Mouse (Mus musculus) midbrain, embryonic 16.5 days (tissue): ENCODE results near the gene Zfp787. TPM values are rescaled to one million over a fixed set of nuclear protein-coding genes. Genes with fewer than 3 reads are reported as not detected.
A peak's percentile ranks its signal among the peaks of the same experiment; 100 is the strongest.
"Not testable (repeated sequence)": the region's sequence is repeated elsewhere in the genome, so short reads cannot be mapped to it uniquely, and the experiment has no call there.

Experiments used
- ATAC-seq: fragments of 200-750 bp; cut with Nextera tagmentation; 2 replicates; pipeline ENCODE4 v1.8.0; 2017; ENCODE audit warnings: moderate TSS enrichment
- H3K27ac ChIP-seq: fragments of 300-500 bp; sonication (generic); 2 replicates; pipeline ENCODE4 v1.5.1; 2014; ENCODE audit warnings: mild to moderate bottlenecking, low read length, mixed read lengths
- H3K27me3 ChIP-seq: fragments of 300-500 bp; sonication (generic); 2 replicates; pipeline ENCODE4 v1.6.1; 2014; ENCODE audit warnings: low read depth, low read length, mixed read lengths; ENCODE audit not compliant: control insufficient read depth, insufficient read depth
- H3K36me3 ChIP-seq: fragments of 300-500 bp; sonication (generic); 2 replicates; pipeline ENCODE4 v1.6.1; 2014; ENCODE audit warnings: mild to moderate bottlenecking, low read length, moderate library complexity, mixed read lengths; ENCODE audit not compliant: control insufficient read depth, insufficient read depth
- H3K4me1 ChIP-seq: fragments of 300-500 bp; sonication (generic); 2 replicates; pipeline ENCODE4 v1.6.1; 2014; ENCODE audit warnings: mild to moderate bottlenecking, low read length, mixed read lengths; ENCODE audit not compliant: control insufficient read depth, insufficient read depth
- H3K4me2 ChIP-seq: fragments of 300-500 bp; sonication (generic); 2 replicates; pipeline ENCODE4 v1.6.1; 2014; ENCODE audit warnings: mild to moderate bottlenecking, low read length, mixed read lengths
- H3K4me3 ChIP-seq: fragments of 300-500 bp; sonication (generic); 2 replicates; pipeline ENCODE4 v1.5.1; 2014; ENCODE audit warnings: low read depth, mild to moderate bottlenecking, low read length, moderate library complexity, mixed read lengths
- H3K9ac ChIP-seq: fragments of 300-500 bp; sonication (generic); 2 replicates; pipeline ENCODE4 v1.6.1; 2014; ENCODE audit warnings: low read depth, low read length, mixed read lengths
- H3K9me3 ChIP-seq: fragments of 300-500 bp; sonication (generic); replicated peaks from 2 replicates; pipeline ENCODE4 v1.6.1; 2014; ENCODE audit warnings: mild to moderate bottlenecking, low read length, mixed read lengths; ENCODE audit not compliant: control insufficient read depth, poor library complexity, severe bottlenecking
- WGBS: fragments of 180-500 bp; shearing (Covaris S2); extraction: QIAGEN DNeasy Blood & Tissue Kit; methylation state at CpG from one replicate; pipeline ENCODE4 v1.1.7; 2014; 5-methylcytosine and 5-hydroxymethylcytosine counted together
- polyA plus RNA-seq: library from polyadenylated mRNA; unstranded; fragments of >200 nt; fragmentation: Nextera tagmentation; extraction: Ambion mirVana; gene quantifications from 2 replicates; pipeline ENCODE4 v1.2.1, GENCODE M21; 2015

Gene Zfp787
- polyA plus RNA-seq, 1 experiment from 2014 or later: 23.1 TPM

GRCm38 (mm10) chr7:6185391-6185790 is 29.6 kb upstream of the Zfp787 start:
- Histone ChIP-seq H3K9ac (no peak overlapping the region), H3K9me3 (no peaks in the 10 kb centered on the region), H3K4me3 (no peak overlapping the region), H3K27ac (no peak overlapping the region), H3K4me2 (no peak overlapping the region), H3K36me3 (peaks cover 49% of the 10 kb centered on the region), H3K27me3 (no peaks in the 10 kb centered on the region), H3K4me1 (no peaks in the 10 kb centered on the region)
- no peak for ATAC-seq
- WGBS: 84% methylated on average over 1 of the region's 1 CpGs

- Histone ChIP-seq H3K4me1 (no peaks in the 10 kb centered on the region), H3K27me3 (no peaks in the 10 kb centered on the region), H3K36me3 (peaks cover 43% of the 10 kb centered on the region), H3K9me3 (no peaks in the 10 kb centered on the region), H3K4me2 (no peak overlapping the region), H3K9ac (no peak overlapping the region), H3K4me3 (no peak overlapping the region), H3K27ac (no peak overlapping the region)
- no peak for ATAC-seq
- WGBS: 92% methylated on average over 8 of the region's 8 CpGs
Measured at GRCm38 (mm10) chr7:6184521-6184920, 28.7 kb upstream of the Zfp787 start.

DNA sequence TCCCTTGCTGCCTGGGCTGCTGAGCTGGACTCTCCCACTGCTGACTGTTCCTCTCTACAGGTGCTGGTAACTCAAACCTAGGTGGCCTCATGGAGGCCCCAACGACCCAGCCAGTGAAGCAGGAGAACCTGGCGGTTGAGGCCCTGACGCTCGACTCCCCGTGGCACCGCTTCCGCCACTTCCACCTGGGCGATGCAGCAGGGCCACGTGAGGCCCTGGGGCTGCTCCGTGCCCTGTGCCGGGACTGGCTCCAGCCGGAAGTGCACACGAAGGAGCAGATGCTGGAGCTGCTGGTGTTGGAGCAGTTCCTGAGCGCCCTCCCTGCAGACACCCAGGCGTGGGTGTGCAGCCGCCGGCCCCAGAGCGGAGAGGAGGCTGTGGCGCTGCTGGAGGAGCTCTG is 28.0 kb upstream of the Zfp787 start:
- ATAC-seq: 0 out of 2 replicates have a peak, but pooled peaks have one; percentile 19
- 92% methylated on average over 19 of the region's 19 CpGs for WGBS
- Histone ChIP-seq H3K9me3 (no peaks in the 10 kb centered on the region), H3K4me1 (no peaks in the 10 kb centered on the region), H3K4me2 (no peak overlapping the region), H3K36me3 (peaks cover 37% of the 10 kb centered on the region), H3K27me3 (no peaks in the 10 kb centered on the region), H3K9ac (no peak overlapping the region), H3K4me3 (no peak overlapping the region), H3K27ac (no peak overlapping the region)

DNA sequence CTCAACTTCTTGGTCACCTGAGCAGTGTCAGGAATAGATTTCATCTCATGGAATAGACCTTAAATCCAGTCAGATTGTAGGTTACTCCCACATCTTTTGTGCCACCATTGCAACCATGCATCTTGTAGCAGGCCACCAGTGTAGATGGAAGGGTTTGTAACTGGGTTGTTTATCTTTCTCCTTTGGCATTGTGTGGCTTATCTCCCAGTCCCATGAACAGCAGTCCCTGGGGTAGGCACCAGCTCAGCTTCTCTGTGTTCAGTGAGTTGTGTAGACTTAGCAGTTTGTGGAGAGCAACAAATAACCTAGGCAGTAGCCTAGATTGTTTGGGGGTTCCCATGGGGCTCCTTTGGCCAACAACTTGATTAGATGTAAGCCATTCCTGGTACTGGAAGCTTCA is 27.1 kb upstream of the Zfp787 start:
- Histone ChIP-seq H3K9me3 (no peaks in the 10 kb centered on the region), H3K36me3 (peaks cover 30% of the 10 kb centered on the region), H3K4me1 (no peaks in the 10 kb centered on the region), H3K9ac (no peak overlapping the region), H3K27ac (no peak overlapping the region), H3K27me3 (no peaks in the 10 kb centered on the region), H3K4me3 (no peak overlapping the region), H3K4me2 (no peak overlapping the region)
- no peak for ATAC-seq

DNA sequence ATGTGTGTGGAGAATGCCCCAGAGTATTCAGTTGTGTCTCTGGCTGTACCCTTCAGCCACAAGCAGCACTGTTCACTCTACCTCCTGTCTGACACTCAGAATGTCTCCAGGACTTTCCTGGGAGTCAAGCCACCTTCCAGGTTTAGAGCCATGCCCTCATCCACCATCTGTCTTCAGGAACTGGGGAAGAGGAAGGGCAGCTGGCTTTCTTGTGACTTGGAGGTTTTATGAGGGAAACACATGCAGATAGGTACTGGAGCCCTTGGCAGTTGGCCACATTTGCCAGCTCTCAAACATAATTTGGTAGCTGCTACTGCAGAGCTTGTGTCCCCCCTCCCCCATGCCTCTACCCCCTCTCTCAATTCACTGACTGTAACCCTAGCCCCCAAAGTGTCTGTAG is 23.2 kb upstream of the Zfp787 start:
- Histone ChIP-seq H3K4me3 (no peak overlapping the region), H3K9ac (no peak overlapping the region), H3K27ac (no peak overlapping the region), H3K9me3 (no peaks in the 10 kb centered on the region), H3K4me2 (no peak overlapping the region), H3K4me1 (no peaks in the 10 kb centered on the region), H3K36me3 (peaks cover 6% of the 10 kb centered on the region), H3K27me3 (no peaks in the 10 kb centered on the region)
- ATAC-seq: no peak

GRCm38 (mm10) chr7:6174365-6174987 is 18.7 kb upstream of the Zfp787 start:
- not testable (repeated sequence) for H3K9ac ChIP-seq, H3K4me2 ChIP-seq, ATAC-seq, H3K27me3 ChIP-seq, H3K4me3 ChIP-seq, H3K36me3 ChIP-seq, H3K9me3 ChIP-seq, H3K27ac ChIP-seq
- peaks cover 13% of the 10 kb centered on the region for H3K4me1 ChIP-seq
- 92% methylated on average over 9 of the region's 9 CpGs for WGBS

DNA sequence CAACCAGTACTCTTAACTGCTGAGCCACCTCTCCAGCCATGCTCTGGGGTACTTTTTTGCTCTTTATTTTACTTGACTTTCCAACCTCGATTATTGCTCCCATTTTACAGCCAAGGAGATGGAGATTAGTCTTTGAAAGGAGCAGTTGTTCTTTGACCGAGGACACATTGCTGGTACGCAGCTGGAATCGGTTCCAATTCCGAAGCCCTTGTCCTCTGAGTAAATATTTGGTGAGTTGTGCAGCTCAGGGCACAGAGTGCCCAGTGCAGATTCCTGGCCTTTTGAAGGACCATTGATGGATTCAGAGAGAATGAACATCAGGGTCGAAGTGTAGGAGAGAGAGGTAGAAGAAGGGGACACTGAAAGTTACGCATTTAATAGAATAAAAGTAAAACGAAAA is 18.1 kb upstream of the Zfp787 start:
- Histone ChIP-seq H3K4me3 (no peak overlapping the region), H3K27me3 (no peaks in the 10 kb centered on the region), H3K9ac (no peak overlapping the region), H3K4me2 (no peak overlapping the region), H3K4me1 (peaks cover 13% of the 10 kb centered on the region), H3K9me3 (no peaks in the 10 kb centered on the region), H3K36me3 (no peaks in the 10 kb centered on the region; the same call in 1 of the 2 replicates), H3K27ac (no peak overlapping the region)
- no peak for ATAC-seq
- WGBS: 88% methylated on average over 8 of the region's 8 CpGs

DNA sequence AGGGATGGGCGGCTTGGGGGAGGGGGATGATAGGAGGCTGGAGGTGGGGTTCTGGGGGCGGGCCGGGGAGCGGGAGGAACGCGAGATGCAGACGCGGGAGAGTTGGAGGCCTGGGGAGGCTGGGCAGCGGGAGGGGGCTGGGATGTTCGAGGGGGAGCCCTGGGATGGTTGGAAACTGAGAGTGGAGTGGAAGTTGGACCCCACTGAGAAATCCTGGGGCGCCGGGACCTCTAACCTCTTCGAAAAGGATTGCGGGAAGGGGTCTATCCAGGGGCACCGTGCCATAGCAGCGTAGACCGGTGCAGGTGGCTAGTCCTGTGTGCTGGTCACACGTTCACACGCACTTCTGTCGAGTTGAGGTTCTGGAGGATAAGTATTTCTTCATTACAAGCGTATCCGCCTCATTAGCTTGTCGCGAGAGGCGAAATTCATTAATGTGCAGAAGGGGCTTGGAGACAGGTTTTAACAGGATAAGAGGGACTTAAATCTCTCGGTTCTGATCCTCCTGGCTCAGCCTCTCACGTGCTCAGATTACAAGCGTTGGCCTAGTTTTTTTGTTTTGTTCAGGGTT is 17.0 kb upstream of the Zfp787 start:
- no peaks in the 10 kb centered on the region for H3K27me3 ChIP-seq
- H3K36me3 ChIP-seq: no peaks in the 10 kb centered on the region; the same call in 1 of the 2 replicates
- peak overlapping the region; percentile 73 for H3K4me2 ChIP-seq
- peaks cover 13% of the 10 kb centered on the region for H3K4me1 ChIP-seq
- peak overlapping the region; percentile 71 for H3K4me3 ChIP-seq
- no peaks in the 10 kb centered on the region for H3K9me3 ChIP-seq
- H3K9ac ChIP-seq: peak overlapping the region; percentile 84
- ATAC-seq: peak; percentile 56
- under 1% methylated on average over 27 of the region's 28 CpGs for WGBS
- peak overlapping the region; percentile 77 for H3K27ac ChIP-seq

DNA sequence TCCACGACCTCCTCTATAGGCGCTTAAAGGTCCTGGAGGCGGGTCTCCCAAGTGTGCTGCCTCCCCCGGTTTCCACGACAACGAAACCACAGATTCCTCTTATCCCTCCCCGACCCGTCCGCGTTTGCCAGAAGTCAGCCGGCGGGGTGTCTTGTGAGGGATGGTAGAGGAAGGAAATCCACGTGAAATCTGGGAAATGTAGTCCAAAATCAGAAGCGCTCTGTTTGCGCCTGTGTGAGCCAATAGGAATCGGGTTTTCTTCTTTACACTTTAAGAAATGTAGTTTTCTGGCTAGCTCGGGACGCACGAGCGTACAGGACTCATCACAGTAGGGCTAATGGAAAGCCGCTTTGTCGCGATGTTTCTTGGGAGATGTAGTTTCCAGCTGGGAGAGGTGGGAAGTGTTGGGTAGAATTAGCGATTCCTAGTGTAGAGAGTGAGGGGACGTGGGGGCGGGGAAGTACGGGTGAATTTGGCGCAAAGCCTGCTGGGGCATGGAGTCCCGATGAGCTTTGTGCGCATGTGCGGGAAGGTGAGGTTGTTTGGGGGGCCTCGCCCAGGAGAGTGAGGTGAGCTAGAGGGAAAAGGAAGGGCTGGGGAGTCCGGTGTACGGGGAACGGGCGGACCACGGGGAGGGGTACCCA is 16.3 kb upstream of the Zfp787 start, which contains the start of gene Zfp444:
Gene Zfp444 (plus strand): TSS at position 221 of the 644 bp plus-strand sequence.
- no peaks in the 10 kb centered on the region for H3K27me3 ChIP-seq
- H3K9me3 ChIP-seq: no peaks in the 10 kb centered on the region
- H3K27ac ChIP-seq: peak within 1 kb of the TSS; percentile 90
- peak within 1 kb of the TSS; percentile 71 for H3K4me3 ChIP-seq
- peak within 1 kb of the TSS; percentile 73 for H3K4me2 ChIP-seq
- WGBS: under 1% methylated on average over 37 of the region's 37 CpGs
- no peaks in the 10 kb centered on the region; the same call in 1 of the 2 replicates for H3K36me3 ChIP-seq
- H3K4me1 ChIP-seq: peaks cover 13% of the 10 kb centered on the region
- peak; percentile 97 for ATAC-seq
- H3K9ac ChIP-seq: peak within 1 kb of the TSS; percentile 84
